Mouse (Mus musculus) left cerebral cortex, adult 9 months (tissue): Measurements from ENCODE around the gene Gm6710.
"Not testable (repeated sequence)": the region's sequence is repeated elsewhere in the genome, so short reads cannot be mapped to it uniquely, and the experiment has no call there.

Experiments used
- DNase-seq, 2 experiments: peaks; one replicate each; pipeline ENCODE4 v3.0.0; 2022; ENCODE audit warnings: low spot score in 2 of 2

Gm6710 gene

GRCm38 (mm10) chr2:175869024-175869423 is at the start of gene Gm6710:
Gm6710 (plus strand) TSS chr2:175869219.
- DNase-seq: not testable (repeated sequence)
